Mouse (Mus musculus) kidney, postnatal 4 days (tissue): Measurements from ENCODE around the gene Enkur.

Source experiments
- DNase-seq, 2 experiments: peaks; one replicate each; pipeline ENCODE4 v3.0.0; 2021; ENCODE audit warnings: mixed read lengths in 2 of 2

Gene Enkur

DNA sequence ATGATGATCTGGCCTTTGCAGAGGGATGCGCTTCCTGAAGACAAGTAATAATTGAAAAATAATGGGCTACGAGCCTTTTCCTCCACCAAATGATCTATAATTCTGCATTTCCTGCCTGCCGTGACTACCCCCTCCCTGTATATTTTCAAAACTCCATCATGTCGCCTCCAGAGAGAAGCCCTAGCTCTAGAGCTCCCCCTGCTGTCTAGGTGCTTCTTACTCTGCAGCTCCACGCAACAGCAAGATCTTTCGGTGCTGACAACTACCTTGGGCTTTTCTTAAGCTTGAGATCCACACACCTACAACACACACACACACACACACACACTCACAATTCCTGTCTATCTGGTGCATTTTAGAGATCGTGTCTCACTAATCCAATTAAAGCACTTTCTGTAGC, 17.6 kb downstream of the Enkur start:
- DNase-seq = peak; percentile 69 to 73

DNA sequence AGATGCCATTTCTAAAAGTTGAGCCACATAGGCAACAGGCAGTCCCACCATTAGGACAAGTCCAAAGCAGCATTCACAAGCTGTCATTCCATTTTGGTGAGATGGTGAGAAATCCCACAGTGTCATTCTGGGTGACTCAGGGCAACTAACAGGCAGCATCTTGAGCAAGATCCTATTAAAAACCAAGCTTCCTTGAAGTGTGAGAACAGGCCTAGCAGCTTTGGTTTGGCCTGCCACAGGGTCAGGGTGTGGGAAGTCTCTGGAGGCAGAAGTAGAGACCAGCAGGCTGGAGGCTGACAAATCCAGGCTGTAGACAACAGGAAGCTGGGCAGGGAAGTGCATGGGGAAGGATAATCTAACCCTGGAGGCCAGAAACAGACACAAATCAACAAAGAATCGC, 22.4 kb downstream of the Enkur start:
- DNase-seq = peak; percentile 4 to 22

DNA sequence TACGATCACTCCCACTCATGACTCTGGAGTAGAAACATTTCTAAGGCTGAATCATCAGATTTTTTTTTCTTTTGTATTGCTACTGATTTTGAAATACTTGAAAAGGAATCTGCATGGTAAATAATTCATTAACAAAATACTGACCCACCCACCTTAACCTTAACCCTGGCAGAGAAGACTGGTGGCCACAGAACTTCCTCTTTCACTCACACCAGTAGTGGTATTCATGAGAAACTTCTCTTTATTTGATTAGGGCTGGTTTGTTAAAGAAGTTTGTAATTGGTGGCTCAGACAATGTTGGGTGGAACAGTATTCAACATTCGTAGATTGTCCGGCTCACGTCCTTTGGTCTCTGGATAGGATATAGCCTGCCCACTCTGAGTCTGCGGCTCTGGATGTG, 26.0 kb downstream of the Enkur start:
- DNase-seq = no peak

GRCm38 (mm10) chr2:21172797-21173196, 32.4 kb downstream of the Enkur start:
- no peak for DNase-seq

GRCm38 (mm10) chr2:21167916-21168315, 37.2 kb downstream of the Enkur start:
- no peak for DNase-seq

- DNase-seq = no peak
Observed at GRCm38 (mm10) chr2:21164296-21164695, 40.9 kb downstream of the Enkur start.

DNA sequence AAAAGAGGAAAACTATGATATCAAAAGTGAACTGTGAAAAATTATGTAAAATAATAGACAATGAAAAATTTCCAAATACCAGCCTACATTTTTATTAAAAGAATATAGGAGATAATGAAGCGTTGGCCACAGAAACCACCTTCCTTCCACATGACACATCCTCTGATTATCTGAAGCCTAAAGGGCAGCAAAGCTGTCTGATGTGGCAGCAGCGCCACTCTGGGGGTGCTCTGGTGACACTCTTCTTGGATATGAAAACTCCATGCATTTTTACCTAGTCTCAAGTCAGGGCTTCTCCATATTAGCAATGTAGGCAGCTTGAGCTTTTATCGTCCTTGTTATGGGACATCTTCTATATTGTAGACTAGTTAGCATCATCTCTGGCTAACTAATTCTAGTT, 51.7 kb downstream of the Enkur start:
- DNase-seq = no peak

- DNase-seq = peak; percentile 36 to 40
Observed at GRCm38 (mm10) chr2:21147169-21147568, 58.0 kb downstream of the Enkur start.

DNA sequence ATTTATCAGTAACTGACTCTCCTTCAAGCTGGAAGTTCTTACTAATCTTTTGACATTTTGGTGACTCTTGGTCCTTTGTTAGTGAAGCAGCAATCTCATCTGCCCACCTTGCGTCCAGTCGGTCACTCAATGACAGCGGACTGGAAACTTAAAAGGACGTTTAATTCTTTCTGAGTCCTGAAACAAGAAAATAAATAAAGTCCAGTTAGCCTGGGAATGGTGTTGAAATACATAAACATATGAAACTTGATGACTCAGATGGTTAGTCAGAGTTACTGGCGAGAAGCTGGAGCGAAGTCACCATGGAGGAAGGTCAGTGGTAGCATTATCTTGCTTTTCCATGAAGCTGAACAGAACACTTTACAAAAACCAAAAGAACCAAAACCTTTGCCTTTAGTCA, 58.7 kb downstream of the Enkur start:
- DNase-seq = no peak

DNA sequence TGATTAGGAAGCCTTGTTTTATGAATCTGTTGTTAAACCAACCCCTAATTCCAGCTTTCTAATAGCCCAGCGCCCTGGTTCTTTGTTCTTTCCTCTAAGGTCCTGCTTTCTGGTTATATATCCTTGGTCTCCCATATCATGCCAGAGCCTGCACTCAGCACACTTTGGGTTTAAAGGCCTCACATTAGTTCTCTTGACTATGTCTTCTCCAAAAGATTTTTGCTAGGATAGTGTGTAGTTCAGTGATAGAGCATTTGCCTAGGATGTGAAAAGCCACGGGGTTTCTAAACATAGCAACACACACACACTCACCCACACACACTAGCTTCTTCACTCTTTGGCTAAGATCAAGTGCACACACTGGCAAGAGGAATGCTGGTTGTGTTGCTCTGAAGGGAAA, 62.5 kb downstream of the Enkur start:
- peak in 1 of 2 experiments; percentile 1 for DNase-seq

DNA sequence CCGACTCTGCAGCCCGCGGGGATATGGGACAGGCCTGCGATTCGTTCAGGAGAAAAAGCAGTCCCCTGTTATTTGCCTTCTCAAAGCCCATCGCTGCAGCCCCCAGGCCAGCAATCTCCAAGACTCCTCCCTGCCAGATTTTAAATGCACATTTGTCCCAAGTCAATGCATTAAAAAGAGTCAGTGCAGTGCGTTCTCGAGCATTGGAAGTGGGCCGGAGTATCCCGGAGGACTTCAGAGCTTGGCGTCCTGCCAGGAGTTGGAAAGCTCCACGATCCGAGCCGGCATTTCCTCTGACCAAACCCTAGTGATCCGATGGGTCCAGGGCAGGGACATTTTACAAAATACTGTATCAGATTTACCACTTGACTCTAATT, 63.0 kb downstream of the Enkur start:
- peak; percentile 84 to 88 for DNase-seq

DNA sequence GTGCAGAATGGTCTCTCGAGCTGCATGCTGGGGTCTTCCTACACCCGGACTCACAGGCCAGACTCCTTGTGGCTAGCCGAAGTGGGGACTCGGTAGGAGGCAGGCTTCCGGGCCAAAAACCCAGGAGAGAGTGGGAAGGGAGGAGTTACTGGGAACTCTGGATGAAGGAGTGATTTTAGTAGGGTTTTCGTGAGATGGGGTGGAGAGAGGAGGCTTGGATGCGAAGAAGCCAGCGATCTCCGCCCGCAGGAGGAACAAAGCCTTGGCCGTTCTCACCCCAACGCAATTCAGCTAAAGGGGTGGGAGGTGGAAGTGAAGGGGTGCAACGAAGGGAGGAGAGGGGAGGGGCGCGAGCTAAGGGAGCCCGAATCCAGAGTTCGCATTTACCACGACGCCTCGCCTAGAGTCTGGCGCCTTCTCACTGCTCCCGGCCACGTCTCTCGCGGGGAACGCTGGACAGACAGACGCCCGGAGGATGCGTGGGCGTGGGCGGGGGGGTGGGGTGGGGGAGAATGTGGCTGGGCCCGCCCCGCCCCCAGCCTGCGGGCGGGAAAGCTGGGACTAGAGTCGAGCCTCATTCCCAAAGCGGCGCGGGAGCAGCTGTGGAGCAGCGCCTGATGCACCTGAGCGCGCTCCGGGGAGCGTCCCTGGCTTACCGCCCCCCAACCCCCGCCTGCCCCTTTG, 63.5 kb downstream of the Enkur start:
- DNase-seq = peak; percentile 64 to 78

- no peak for DNase-seq
Observed at GRCm38 (mm10) chr2:21141189-21141519, 64.0 kb downstream of the Enkur start.
